Mouse (Mus musculus) midbrain, embryonic 15.5 days (tissue): Measurements from ENCODE around the gene Ugt2a1. TPM values are rescaled to one million over a fixed set of nuclear protein-coding genes. Genes with fewer than 3 reads are reported as not detected.
"Not testable (repeated sequence)": the region's sequence is repeated elsewhere in the genome, so short reads cannot be mapped to it uniquely, and the experiment has no call there.

Source experiments
- ATAC-seq: fragments of 200-750 bp; cut with Nextera tagmentation; replicated peaks from 2 replicates; pipeline ENCODE4 v1.8.0; 2017; ENCODE audit warnings: moderate TSS enrichment
- H3K27ac ChIP-seq: fragments of 300-500 bp; sonication (generic); 2 replicates; pipeline ENCODE4 v1.5.1; 2015; ENCODE audit warnings: mild to moderate bottlenecking, inconsistent platforms
- H3K27me3 ChIP-seq: fragments of 300-500 bp; sonication (generic); replicated peaks from 2 replicates; pipeline ENCODE4 v1.6.1; 2015; ENCODE audit warnings: inconsistent platforms
- H3K36me3 ChIP-seq: fragments of 300-500 bp; sonication (generic); replicated peaks from 2 replicates; pipeline ENCODE4 v1.6.1; 2015; ENCODE audit warnings: inconsistent platforms
- H3K4me1 ChIP-seq: fragments of 300-500 bp; sonication (generic); 2 replicates; pipeline ENCODE4 v1.6.1; 2015; ENCODE audit warnings: inconsistent platforms
- H3K4me2 ChIP-seq: fragments of 300-500 bp; sonication (generic); 2 replicates; pipeline ENCODE4 v1.6.1; 2015; ENCODE audit warnings: inconsistent platforms, mild to moderate bottlenecking, moderate library complexity
- H3K4me3 ChIP-seq: fragments of 300-500 bp; sonication (generic); 2 replicates; pipeline ENCODE4 v1.5.1; 2015; ENCODE audit warnings: mild to moderate bottlenecking, inconsistent platforms
- H3K9ac ChIP-seq: fragments of 300-500 bp; sonication (generic); 2 replicates; pipeline ENCODE4 v1.6.1; 2015; ENCODE audit warnings: mild to moderate bottlenecking, inconsistent platforms
- H3K9me3 ChIP-seq: fragments of 300-500 bp; sonication (generic); 2 replicates; pipeline ENCODE4 v1.6.1; 2016; ENCODE audit warnings: inconsistent platforms
- WGBS: fragments of 180-500 bp; shearing (Covaris S2); methylation state at CpG from one replicate; pipeline ENCODE4 v1.1.7; 2015; ENCODE audit warnings: mixed read lengths; 5-methylcytosine and 5-hydroxymethylcytosine counted together
- polyA plus RNA-seq: library from polyadenylated mRNA; unstranded; fragments of >200 nt; fragmentation: Nextera tagmentation; extraction: Ambion mirVana; gene quantifications from 2 replicates; pipeline ENCODE4 v1.2.1, GENCODE M21; 2015

Ugt2a1 gene
- polyA plus RNA-seq, 1 experiment from 2014 or later, result not detected

- Histone ChIP-seq H3K4me3 (no peak overlapping the region), H3K9me3 (no peaks in the 10 kb centered on the region), H3K27ac (no peak overlapping the region), H3K4me2 (no peak overlapping the region), H3K36me3 (no peaks in the 10 kb centered on the region), H3K27me3 (no peaks in the 10 kb centered on the region), H3K9ac (no peak overlapping the region), H3K4me1 (no peaks in the 10 kb centered on the region)
- ATAC-seq, result no peak
- WGBS, result 95% methylated on average over 3 of the region's 3 CpGs
Observed at GRCm38 (mm10) chr5:87456216-87456850, 34.3 kb downstream of the Ugt2a1 start.

GRCm38 (mm10) chr5:87455519-87455918, 35.2 kb downstream of the Ugt2a1 start:
- Histone ChIP-seq H3K9me3 (no peaks in the 10 kb centered on the region), H3K9ac (no peak overlapping the region), H3K27ac (no peak overlapping the region), H3K4me2 (no peak overlapping the region), H3K27me3 (no peaks in the 10 kb centered on the region), H3K36me3 (no peaks in the 10 kb centered on the region), H3K4me3 (no peak overlapping the region), H3K4me1 (no peaks in the 10 kb centered on the region)
- ATAC-seq, result no peak

- H3K4me3 ChIP-seq, ATAC-seq, H3K9me3 ChIP-seq, H3K4me1 ChIP-seq, H3K27ac ChIP-seq, H3K27me3 ChIP-seq, H3K4me2 ChIP-seq, H3K9ac ChIP-seq, H3K36me3 ChIP-seq: not testable (repeated sequence)
- 82% methylated on average over 4 of the region's 5 CpGs for WGBS
Observed at GRCm38 (mm10) chr5:87452514-87452913, 38.2 kb downstream of the Ugt2a1 start.

GRCm38 (mm10) chr5:87436264-87436663, 54.4 kb downstream of the Ugt2a1 start:
- no peak overlapping the region for H3K4me2 ChIP-seq
- no peaks in the 10 kb centered on the region for H3K4me1 ChIP-seq
- H3K36me3 ChIP-seq, result no peaks in the 10 kb centered on the region
- H3K9ac ChIP-seq, result no peak overlapping the region
- no peaks in the 10 kb centered on the region for H3K27me3 ChIP-seq
- WGBS, result 40% methylated on average over 3 of the region's 3 CpGs
- H3K27ac ChIP-seq, result no peak overlapping the region
- no peak for ATAC-seq
- no peak overlapping the region for H3K4me3 ChIP-seq
- H3K9me3 ChIP-seq, result no peaks in the 10 kb centered on the region

GRCm38 (mm10) chr5:87425676-87426075, 65.0 kb downstream of the Ugt2a1 start:
- 89% methylated on average over 3 of the region's 3 CpGs for WGBS
- H3K4me2 ChIP-seq, result no peak overlapping the region

GRCm38 (mm10) chr5:87424041-87424440, 66.6 kb downstream of the Ugt2a1 start, which contains the start of gene Ugt2b38:
Ugt2b38 (minus strand) TSS chr5:87424203.
- H3K9me3 ChIP-seq, H3K4me2 ChIP-seq, ATAC-seq, H3K4me3 ChIP-seq, H3K27me3 ChIP-seq, H3K9ac ChIP-seq, H3K27ac ChIP-seq, H3K36me3 ChIP-seq, H3K4me1 ChIP-seq: not testable (repeated sequence)
- 88% methylated on average over 1 of the region's 2 CpGs for WGBS

More at GRCm38 (mm10) chr5:87425676-87426075, 65.0 kb downstream of the Ugt2a1 start:
- H3K9me3 ChIP-seq, result no peaks in the 10 kb centered on the region
- no peak overlapping the region for H3K9ac ChIP-seq
- H3K4me3 ChIP-seq, result no peak overlapping the region
- ATAC-seq, result no peak
- no peaks in the 10 kb centered on the region for H3K27me3 ChIP-seq
- no peak overlapping the region for H3K27ac ChIP-seq
- H3K36me3 ChIP-seq, result no peaks in the 10 kb centered on the region
- H3K4me1 ChIP-seq, result no peaks in the 10 kb centered on the region

Other genes starting within 250 kb of the Ugt2a1 start
- gene Ugt2b37, start 236.1 kb downstream of the Ugt2a1 start, polyA plus RNA-seq, result not detected in 2 replicates
- gene Ugt2a3, start 153.7 kb downstream of the Ugt2a1 start, polyA plus RNA-seq, result not detected in 2 replicates
- gene Ugt2b38, start 66.7 kb downstream of the Ugt2a1 start, polyA plus RNA-seq, result not detected in 2 replicates
- gene Ugt2a2, start 8.6 kb downstream of the Ugt2a1 start, polyA plus RNA-seq, result not detected in 2 replicates
- not detected in 2 replicates for gene Gm43638, start 4.1 kb downstream of the Ugt2a1 start, polyA plus RNA-seq
- gene Sult1b1, start 47.3 kb upstream of the Ugt2a1 start, polyA plus RNA-seq, result not detected in 2 replicates
- not detected in 2 replicates for gene Sult1d1, start 78.2 kb upstream of the Ugt2a1 start, polyA plus RNA-seq
- not detected in 2 replicates for gene Sult1e1, start 100.7 kb upstream of the Ugt2a1 start, polyA plus RNA-seq
- gene Csn1s1, start 175.3 kb upstream of the Ugt2a1 start, polyA plus RNA-seq, result not detected in 2 replicates
- not detected in 2 replicates for gene Csn2, start 208.8 kb upstream of the Ugt2a1 start, polyA plus RNA-seq